Mouse (Mus musculus) stomach, postnatal 0 days (tissue): ENCODE measurements around the gene Tsnaxip1.
A peak's percentile ranks its signal among the peaks of the same experiment; 100 is the strongest.

ENCODE experiments used
- CTCF ChIP-seq: IDR thresholded peaks from 2 replicates; pipeline ENCODE4 v1.5.1; 2016; ENCODE audit warnings: antibody characterized with exemption, low read depth, mild to moderate bottlenecking, moderate library complexity
- EP300 ChIP-seq: optimal IDR thresholded peaks from 2 replicates; pipeline ENCODE3; 2016; ENCODE audit warnings: antibody characterized with exemption

DNA sequence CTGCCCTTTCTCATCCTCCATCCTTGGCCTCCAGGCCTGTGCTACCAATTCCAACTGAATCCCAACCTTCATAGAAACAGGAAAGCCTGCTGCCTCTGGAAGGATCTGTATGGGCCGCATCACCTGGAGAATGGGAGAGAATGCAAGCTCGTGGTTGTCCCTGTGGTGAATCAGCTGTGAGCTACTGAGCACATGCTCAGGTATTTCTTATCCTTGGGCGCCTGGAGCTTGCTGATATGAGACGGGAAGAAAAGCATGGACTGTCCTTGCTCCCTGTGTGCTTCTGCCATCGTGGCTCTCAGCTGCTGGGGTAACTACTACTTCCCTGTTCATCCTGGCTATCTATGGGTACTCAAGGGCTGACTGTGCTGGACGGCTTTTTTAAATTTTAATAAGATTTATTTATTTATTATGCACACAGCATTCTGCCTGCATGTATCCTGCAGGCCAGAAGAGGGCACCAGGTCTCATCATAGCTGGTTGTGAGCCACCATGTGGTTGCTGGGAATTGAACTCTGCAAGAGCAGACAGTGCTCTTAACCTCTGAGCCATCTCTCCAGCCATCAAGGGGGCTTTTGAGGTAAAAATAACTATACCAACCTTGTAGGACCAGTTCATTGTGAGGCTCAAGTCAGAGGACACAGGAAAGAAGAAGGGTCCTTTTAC lies 39.0 kb downstream of the Tsnaxip1 start:
- peak; percentile 63 for TF ChIP-seq CTCF
- TF ChIP-seq EP300: no peak
